Mouse (Mus musculus): ENCODE measurements around the gene Veph1.
A peak's percentile ranks its signal among the peaks of the same experiment; 100 is the strongest.
"Not testable (repeated sequence)": the region's sequence is repeated elsewhere in the genome, so short reads cannot be mapped to it uniquely, and the experiment has no call there.

- TF ChIP-seq MAX (IDR thresholded peaks at IDR 0.05; ENCODE audit: low read length); CHD2 (IDR thresholded peaks at IDR 0.05; ENCODE audit: low read length); POLR2A (IDR thresholded peaks at IDR 0.05; ENCODE audit: low read depth, low read length); POLR2AphosphoS2 (IDR thresholded peaks at IDR 0.05; ENCODE audit: low read depth, low read length); ETS1 (conservative IDR thresholded peaks at IDR 0.05; ENCODE audit: low read depth, low read length); RCOR1 (conservative IDR thresholded peaks at IDR 0.05; ENCODE audit: low read depth, low read length); PAX5 (IDR thresholded peaks at IDR 0.05; ENCODE audit: low read length); E2F4 (IDR thresholded peaks at IDR 0.05; ENCODE audit: insufficient replicate concordance, low read depth, low read length); ELF1 (IDR thresholded peaks at IDR 0.05; ENCODE audit: low read depth, low read length); MEF2A (IDR thresholded peaks at IDR 0.05; ENCODE audit: borderline replicate concordance, low read depth, low read length); TCF12 (IDR thresholded peaks at IDR 0.05; ENCODE audit: low read depth, low read length); MAZ (IDR thresholded peaks at IDR 0.05; ENCODE audit: low read depth, low read length): not testable (repeated sequence)
- TF ChIP-seq ZNF384 (IDR thresholded peaks at IDR 0.05; ENCODE audit: low read depth, low read length) (peak; percentile 25; the same call in 1 of the 2 replicates), CTCF (conservative IDR thresholded peaks at IDR 0.05 in 1 of 2, IDR thresholded peaks at IDR 0.05 in 1 of 2; ENCODE audit: low read depth in 2 of 2, low read length in 2 of 2) (peak; percentile 86 to 91)
Observed at GRCm38 (mm10) chr3:66236234-66236871, 60.3 kb downstream of the Veph1 start.
